Mouse (Mus musculus) activated CD4-positive, CD25-positive, alpha-beta regulatory T cell, adult 4 months (primary cell): ENCODE data around the gene Hnrnpa1. TPM values are rescaled to one million over a fixed set of nuclear protein-coding genes. Genes with fewer than 3 reads are reported as not detected.
"Not testable (repeated sequence)": the region's sequence is repeated elsewhere in the genome, so short reads cannot be mapped to it uniquely, and the experiment has no call there.

Experiments used
- ATAC-seq: one replicate; pipeline ENCODE4 v1.8.0; 2017
- polyA plus RNA-seq, 2 experiments: library from polyadenylated mRNA; unstranded; fragments of 100-300 nt; shearing (Covaris generic); gene quantifications; one replicate each; pipeline ENCODE4 v1.2.1; 2017

Gene Hnrnpa1
- polyA plus RNA-seq, 2 experiments from 2014 or later = 335 to 345 TPM

DNA sequence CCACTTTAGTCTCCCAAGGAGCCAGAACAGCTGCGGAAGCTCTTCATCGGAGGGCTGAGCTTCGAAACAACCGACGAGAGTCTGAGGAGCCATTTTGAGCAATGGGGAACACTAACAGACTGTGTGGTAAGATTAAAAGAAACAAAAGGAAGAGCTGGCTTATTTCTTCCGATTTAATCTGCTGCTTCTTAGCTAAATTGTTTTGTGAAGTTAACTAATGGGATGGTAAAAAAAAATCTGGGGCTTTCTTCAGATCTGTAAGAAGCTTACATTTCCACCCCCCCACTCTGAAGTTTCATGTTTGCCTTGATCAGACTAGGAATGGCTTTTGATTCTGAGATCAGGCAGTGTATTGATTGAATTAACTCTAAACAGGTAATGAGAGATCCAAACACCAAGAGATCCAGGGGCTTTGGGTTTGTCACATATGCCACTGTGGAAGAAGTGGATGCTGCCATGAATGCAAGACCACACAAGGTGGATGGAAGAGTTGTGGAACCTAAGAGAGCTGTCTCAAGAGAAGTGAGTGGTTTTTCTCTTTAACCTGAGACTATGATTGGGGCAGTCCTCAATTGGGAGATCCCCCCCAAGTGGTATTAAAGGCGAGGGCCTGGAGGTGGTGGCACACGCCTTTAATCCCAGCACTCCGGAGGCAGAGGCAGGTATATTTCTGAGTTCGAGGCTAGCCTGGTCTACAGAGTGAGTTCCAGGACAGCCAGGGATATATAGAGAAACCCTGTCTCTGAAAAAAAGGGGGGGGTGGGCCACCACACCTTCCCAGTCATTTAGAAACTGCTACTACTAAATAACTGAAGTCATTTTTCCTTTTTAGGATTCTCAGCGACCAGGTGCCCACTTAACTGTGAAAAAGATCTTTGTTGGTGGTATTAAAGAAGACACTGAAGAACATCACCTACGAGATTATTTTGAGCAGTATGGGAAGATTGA, 1.1 kb downstream of the Hnrnpa1 start:
- not testable (repeated sequence) for ATAC-seq

GRCm38 (mm10) chr15:103242885-103243284, 2.7 kb downstream of the Hnrnpa1 start:
- no peak for ATAC-seq

DNA sequence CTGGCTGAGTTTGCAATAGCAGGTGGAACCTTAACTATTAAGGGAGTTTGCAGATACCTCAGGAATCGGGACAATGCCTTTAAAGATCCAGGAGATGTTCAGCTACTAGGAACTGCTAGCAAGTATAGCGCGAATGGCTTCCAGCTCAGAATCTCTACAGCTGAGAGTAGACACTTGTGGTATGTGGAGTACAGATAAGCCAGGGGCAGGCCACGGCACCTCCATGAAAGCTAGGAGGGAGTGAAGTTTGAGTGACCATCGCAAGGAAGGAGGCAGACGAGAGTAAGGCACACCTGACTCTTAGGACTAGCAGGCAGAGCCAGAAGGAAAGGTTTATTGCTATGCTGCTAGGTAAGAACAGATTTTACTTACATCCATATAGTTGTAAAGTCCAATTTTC, 5.4 kb downstream of the Hnrnpa1 start:
- ATAC-seq = no peak

DNA sequence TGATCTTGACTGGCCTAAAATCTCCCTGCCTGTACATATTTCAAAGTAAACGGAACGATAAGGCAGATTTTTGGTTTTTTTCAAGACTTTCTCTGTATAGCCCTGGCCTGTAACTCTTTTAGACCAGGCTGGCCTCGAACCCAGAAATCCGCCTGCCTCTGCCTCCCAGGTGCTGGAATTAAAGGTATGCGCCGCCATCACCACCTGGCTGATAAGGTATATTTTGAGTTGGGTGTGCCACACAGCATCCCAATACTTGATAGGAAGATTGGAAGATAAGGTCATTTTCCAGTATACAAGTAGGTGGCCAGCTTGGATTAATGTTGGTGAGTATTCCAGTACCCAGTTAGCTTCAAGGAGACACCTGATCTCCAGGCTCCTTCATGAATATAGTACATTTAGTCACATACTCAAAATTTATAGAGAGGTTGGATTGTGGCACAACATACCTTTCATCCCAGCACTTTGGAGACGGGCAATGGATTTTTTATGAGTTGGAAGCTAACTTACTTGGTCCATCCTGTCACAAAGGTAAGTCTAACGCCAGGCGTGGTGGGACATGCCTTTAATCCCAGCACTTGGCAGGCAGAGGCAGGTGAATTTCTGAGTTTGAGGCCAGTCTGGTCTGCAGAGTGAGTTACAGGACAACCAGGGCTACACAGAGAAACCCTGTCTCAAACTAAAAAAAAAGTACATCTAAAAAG, 7.0 kb downstream of the Hnrnpa1 start:
- no peak for ATAC-seq

DNA sequence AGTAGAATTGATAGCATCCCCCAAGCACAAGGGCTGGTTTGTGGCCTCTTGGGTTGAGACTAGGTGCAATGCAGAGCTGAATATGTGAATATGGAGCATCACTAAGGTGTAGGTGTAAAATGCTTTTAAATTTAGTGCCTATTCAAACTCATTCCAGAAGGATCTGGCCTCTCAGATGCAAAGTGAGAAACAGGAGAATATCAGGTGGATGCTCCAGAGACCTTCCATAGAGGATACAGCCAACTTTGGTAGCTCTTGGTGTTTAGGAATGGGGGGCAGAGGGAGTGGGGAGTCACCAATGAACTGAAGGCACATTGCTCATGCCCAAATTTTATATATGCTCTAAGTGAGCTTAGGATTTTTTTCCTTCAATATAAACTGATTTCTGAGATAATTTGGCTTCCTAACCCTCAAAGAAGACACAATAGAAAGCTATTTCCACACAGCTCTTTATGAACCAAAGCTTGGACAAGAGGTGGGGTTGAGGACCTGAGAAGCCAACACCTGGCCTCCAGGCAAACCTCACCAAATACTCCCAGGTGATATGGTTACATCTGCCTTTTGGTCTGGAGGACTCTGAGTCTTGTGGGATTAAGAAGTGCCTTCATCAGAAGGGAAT, 7.7 kb downstream of the Hnrnpa1 start:
- no peak for ATAC-seq

GRCm38 (mm10) chr15:103248401-103249313, 8.4 kb downstream of the Hnrnpa1 start:
- no peak for ATAC-seq

GRCm38 (mm10) chr15:103249511-103249910, 9.3 kb downstream of the Hnrnpa1 start:
- not testable (repeated sequence) for ATAC-seq

- ATAC-seq = no peak
Measured at GRCm38 (mm10) chr15:103250195-103250740, 10.0 kb downstream of the Hnrnpa1 start.

GRCm38 (mm10) chr15:103251595-103251994, 11.4 kb downstream of the Hnrnpa1 start:
- ATAC-seq = no peak

GRCm38 (mm10) chr15:103252660-103253059, 12.4 kb downstream of the Hnrnpa1 start:
- no peak for ATAC-seq

GRCm38 (mm10) chr15:103253352-103253751, 13.1 kb downstream of the Hnrnpa1 start:
- no peak for ATAC-seq

DNA sequence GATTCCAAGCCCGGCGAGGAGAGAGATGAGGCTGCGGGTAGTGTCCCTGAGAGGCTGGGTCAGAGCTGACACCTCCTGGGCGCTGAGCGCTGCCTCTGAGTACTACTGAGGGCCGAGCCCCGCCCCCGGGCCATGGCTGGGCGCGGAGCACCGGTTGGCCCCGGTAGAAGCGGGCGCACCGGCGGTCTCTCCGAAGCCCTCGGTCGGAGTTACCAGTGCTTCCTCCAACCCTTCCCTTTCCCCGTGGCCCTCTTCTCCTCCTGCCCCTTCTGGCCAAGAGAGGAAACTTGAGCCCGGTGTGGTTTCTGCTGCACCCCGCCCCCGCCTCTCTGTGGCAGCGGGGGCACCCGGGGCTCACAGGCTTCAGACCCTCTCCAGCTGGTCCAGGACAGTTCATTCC, 14.9 kb downstream of the Hnrnpa1 start:
- ATAC-seq = peak; percentile 34

DNA sequence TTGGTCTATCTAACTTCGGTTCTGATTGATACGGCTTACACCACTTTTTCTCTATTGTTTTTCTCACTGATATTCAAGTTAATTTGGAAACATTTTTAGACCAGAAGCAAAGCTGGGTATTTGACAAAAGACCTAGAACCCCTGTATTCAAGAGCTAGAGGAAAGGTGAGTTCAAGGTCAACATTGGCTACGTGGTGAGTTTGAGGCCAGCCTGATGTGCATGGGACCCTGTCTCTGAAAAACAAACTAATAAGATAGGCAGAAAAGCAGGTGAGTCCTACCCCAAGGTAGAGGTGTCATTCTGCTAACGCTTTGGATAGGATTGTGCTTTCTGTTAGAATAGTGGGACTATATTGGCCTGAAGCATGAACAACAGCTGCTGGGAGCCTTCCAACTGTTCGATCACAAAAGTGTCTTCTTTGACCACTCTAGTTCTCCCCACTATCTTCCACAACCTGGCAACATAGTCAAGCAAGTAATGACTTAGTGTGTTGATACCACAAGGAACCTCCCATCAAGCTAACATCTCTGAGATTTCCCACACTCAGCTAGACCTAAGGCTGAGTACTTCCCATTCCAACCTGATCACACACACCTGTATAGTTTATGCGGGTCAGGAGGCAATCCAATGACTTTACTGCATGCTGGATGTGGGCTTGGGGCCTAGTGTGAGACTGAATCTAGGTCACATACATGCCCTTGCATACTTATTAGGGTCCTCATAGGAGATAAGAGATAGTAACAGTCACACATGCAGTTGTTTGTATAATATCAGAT, 16.2 kb downstream of the Hnrnpa1 start:
- no peak for ATAC-seq

DNA sequence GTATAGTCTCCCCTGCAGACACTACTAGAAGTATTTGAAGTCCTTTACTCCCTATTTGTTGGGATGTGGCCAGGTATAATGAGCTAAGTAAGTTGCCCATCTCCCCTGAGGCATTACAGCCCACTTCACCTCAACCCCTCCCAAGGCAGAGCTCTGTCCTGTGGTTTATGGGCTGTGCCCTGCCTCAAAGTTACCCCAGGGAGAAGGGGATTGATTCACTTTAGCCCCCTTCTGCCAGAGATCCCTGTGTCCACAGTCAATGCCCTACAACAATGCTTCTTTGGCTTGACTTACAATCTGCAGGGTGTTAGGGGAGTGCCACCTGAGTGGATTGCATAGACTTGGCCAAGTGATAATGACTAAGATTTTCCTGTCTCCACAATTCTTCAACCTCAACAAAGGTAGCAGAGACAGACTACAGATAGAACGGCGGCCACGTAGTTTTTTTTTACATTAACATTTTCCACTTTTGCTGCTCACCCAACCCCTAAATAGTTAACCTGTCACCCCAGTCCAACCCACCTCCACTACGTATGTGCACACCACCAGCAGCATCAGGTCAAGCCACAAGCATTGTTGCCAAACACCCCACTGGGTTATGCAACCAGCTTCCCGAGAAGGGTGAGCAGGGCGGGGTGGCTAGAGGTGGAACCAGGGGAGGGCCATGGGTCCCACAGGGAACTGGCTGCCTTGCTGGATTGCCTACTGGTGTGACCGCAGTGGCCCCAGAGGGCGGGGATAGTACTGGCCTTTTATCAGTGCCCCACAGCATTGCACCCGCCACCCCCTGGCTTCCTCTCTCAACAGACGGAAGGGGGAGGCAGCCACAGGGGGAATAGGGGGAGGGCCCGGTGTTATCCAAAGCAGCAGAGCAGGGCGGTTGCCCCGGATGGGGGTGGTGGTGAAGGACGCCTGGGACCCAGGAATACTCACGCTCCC, 17.8 kb downstream of the Hnrnpa1 start, which contains the start of gene Nfe2:
Gene Nfe2 (minus strand): TSS at position 614 of the 939 bp plus-strand sequence.
- peak; percentile 84 for ATAC-seq

DNA sequence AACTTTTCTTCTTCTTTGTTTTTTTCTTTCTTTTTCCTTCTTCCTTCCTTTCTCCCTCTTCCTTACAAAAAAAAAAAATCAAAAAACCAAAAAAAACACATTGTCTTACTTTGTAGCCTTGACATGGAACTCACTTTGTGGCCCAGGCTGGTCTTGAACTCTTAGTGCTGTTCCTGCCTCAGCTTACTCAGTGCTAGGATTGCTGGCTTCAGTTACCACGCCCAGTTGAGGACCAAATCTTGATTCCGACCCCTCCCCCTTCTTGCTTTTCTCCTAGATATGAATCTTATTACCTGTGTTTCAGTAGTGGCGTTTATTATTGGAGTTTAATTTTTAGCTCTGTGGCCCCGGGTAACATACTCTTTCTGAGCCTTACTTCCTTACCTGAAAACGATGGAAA, 18.9 kb downstream of the Hnrnpa1 start:
- ATAC-seq = no peak

DNA sequence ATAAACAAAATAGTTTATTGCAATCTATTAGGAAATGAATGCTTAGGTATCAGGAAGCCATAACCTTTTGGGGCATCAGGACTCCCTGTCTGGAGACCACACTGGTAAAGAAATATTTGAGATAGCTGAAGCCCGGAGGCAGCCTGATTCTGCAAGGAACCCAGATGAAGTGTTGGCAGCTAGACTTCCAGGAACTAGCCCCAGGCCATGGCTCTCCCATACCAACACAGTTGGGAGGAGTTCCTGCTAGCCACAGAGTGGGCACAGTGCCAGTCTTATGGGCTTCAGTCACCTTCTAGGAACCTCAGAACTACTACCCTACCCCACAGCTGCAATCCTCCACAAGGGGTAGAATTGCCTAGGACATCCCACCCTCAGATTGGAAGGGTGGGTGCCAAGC, 19.8 kb downstream of the Hnrnpa1 start:
- ATAC-seq = no peak

DNA sequence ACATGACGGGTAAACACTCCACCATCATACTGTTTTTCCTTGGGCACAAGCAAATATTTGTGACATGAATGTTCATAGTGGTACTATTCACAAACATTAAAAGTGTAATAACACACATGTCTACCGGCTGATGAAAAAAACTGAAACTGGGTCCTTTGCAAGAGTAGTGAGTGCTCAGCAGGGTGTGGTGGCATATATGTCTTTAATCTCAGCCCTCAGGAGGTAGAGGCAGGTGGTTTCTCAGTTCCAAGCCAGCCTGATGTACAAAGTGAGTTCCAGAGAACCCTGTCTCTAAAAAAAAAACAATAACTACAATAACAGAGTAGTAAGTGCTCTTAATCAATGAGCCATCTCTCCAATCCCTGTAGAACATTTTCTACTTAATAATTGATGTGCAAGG, 24.6 kb downstream of the Hnrnpa1 start:
- ATAC-seq = no peak

DNA sequence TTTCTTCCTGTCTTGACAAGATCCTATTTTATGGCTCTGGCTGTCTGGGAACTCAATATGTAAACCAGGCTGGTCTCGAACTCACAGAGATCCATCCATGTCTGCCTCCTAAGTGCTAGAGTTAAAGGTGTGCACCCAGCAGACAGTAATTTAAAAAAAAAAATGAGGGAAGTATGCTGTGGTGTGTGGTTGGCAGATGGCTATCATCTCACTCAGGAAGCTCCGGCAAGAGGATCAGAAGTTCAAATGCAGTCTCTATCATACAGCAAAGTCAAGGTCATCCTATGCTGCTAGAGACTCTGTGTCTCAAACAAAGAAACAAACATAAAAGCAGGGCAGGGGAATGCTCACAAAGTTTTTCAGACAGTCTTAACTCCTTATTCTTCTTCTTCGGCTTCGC, 28.7 kb downstream of the Hnrnpa1 start:
- no peak for ATAC-seq

GRCm38 (mm10) chr15:103272419-103273279, 32.4 kb downstream of the Hnrnpa1 start, which contains the start of gene Copz1:
TSS of gene Copz1 (plus strand) at chr15:103272714.
- ATAC-seq = peak; percentile 98
